Mouse (Mus musculus) activated CD4-positive, CD25-positive, alpha-beta regulatory T cell, adult 4 months (primary cell): Measurements from ENCODE around the gene Raf1. TPM values are rescaled to one million over a fixed set of nuclear protein-coding genes. Genes with fewer than 3 reads are reported as not detected.

Experiments
- polyA plus RNA-seq, 2 experiments: library from polyadenylated mRNA; unstranded; fragments of 100-300 nt; shearing (Covaris generic); gene quantifications; one replicate each; pipeline ENCODE4 v1.2.1; 2017

Gene Raf1
- polyA plus RNA-seq, 2 experiments from 2014 or later, result 38.6 to 48.2 TPM

Other genes with a start within 250 kb of the Raf1 start
- gene Tsen2, start 132.0 kb downstream of the Raf1 start, polyA plus RNA-seq, result 10 to 100 TPM in 1 of 2 experiments, 1 to 10 TPM in 1; 9.8 to 12.4 TPM
- under 1 TPM; 0.19 to 0.40 TPM for gene Mkrn2os, start 84.1 kb downstream of the Raf1 start, polyA plus RNA-seq
- gene Mkrn2, start 74.7 kb downstream of the Raf1 start, polyA plus RNA-seq, result 10 to 100 TPM; 23.3 to 29.6 TPM
- gene Tmem40, start 85.8 kb upstream of the Raf1 start, polyA plus RNA-seq, result not detected
- gene Cand2, start 97.9 kb upstream of the Raf1 start, polyA plus RNA-seq, result 1 to 10 TPM; 2.3 to 3.3 TPM
- gene Rpl32, start 132.1 kb upstream of the Raf1 start, polyA plus RNA-seq, result 1,000 to 10,000 TPM; 7,828 to 8,360 TPM
- gene Efcab12, start 161.8 kb upstream of the Raf1 start, polyA plus RNA-seq, result under 1 TPM; 0.19 to 0.24 TPM
- 10 to 100 TPM in 1 of 2 experiments, 1 to 10 TPM in 1; 8.7 to 10.4 TPM for gene Mbd4, start 176.7 kb upstream of the Raf1 start, polyA plus RNA-seq
- gene Ift122, start 176.8 kb upstream of the Raf1 start, polyA plus RNA-seq, result 1 to 10 TPM; 2.3 to 2.7 TPM